ENCODE assay signal across 28 mouse cellular contexts in genomic region chr7:125033778-125034177, GRCm38 (mm10).
"Had no signal": no experiment of that assay in that cellular context is flagged by ENCODE, and none has a peak within 500 bp of the region (broad histone marks: within the 10 kb centered on the region; RNA-seq: fewer than 3 reads in every experiment).

No protein-coding gene starts in this region.

- H3K27me3 ChIP-seq: heart, embryonic 13.5 days; heart, embryonic 15.5 days; intestine, embryonic 15.5 days; liver, embryonic 13.5 days; liver, embryonic 15.5 days had no signal

- H3K4me2 ChIP-seq: heart, embryonic 11.5 days; heart, embryonic 13.5 days; heart, embryonic 15.5 days; hindbrain, embryonic 13.5 days; intestine, embryonic 15.5 days; limb, embryonic 12.5 days; liver, embryonic 11.5 days; liver, embryonic 13.5 days; liver, embryonic 15.5 days had no signal

- H3K9ac ChIP-seq: heart, embryonic 13.5 days; heart, embryonic 15.5 days; hindbrain, embryonic 13.5 days; intestine, embryonic 15.5 days; limb, embryonic 12.5 days; liver, embryonic 13.5 days; liver, embryonic 15.5 days; liver, postnatal 0 days had no signal

- H3K4me1 ChIP-seq: heart, embryonic 13.5 days; heart, embryonic 15.5 days; intestine, embryonic 15.5 days; limb, embryonic 10.5 days; liver, embryonic 13.5 days; liver, embryonic 15.5 days had no signal

- H3K9me3 ChIP-seq: heart, embryonic 15.5 days; hindbrain, embryonic 13.5 days; intestine, embryonic 15.5 days; limb, embryonic 10.5 days; limb, embryonic 12.5 days had no signal

- DNase-seq: gastrocnemius, postnatal 14 days; gastrocnemius, postnatal 36 days; heart, adult 11 months; heart, adult 2 months; heart, postnatal 14 days; heart, postnatal 36 days; kidney, adult 18-20 months; kidney, adult 8-10 months; kidney, postnatal 10 days; kidney, postnatal 25 days; kidney, postnatal 4 days; liver; liver, embryonic 13.5 days; liver, postnatal 0 days had no signal

- H3K27ac ChIP-seq: heart, adult 2 months; heart, embryonic 13.5 days; heart, embryonic 15.5 days; hindbrain, embryonic 13.5 days; intestine, embryonic 15.5 days; layer of hippocampus, adult 2 months; left cerebral cortex, adult 2 months; limb, embryonic 10.5 days; limb, embryonic 12.5 days; liver, embryonic 13.5 days; liver, embryonic 15.5 days had no signal

- ATAC-seq: hindbrain, embryonic 16.5 days; inflammation-experienced regulatory T-cells, adult 6 months; intestine, embryonic 15.5 days; intestine, postnatal 0 days; liver, postnatal 0 days had no signal

- H3K4me3 ChIP-seq: heart, adult 2 months; heart, embryonic 13.5 days; heart, embryonic 15.5 days; hindbrain, embryonic 13.5 days; intestine, embryonic 15.5 days; layer of hippocampus, adult 2 months; left cerebral cortex, adult 2 months; limb, embryonic 10.5 days; limb, embryonic 12.5 days; liver, embryonic 13.5 days; liver, embryonic 15.5 days had no signal

- H3K36me3 ChIP-seq: heart, embryonic 13.5 days; heart, embryonic 15.5 days; hindbrain, embryonic 13.5 days; intestine, embryonic 15.5 days; limb, embryonic 10.5 days; limb, embryonic 12.5 days; liver, embryonic 13.5 days; liver, embryonic 15.5 days had no signal
